8 mouse cellular contexts compared by ENCODE assay signal in the genomic region with DNA sequence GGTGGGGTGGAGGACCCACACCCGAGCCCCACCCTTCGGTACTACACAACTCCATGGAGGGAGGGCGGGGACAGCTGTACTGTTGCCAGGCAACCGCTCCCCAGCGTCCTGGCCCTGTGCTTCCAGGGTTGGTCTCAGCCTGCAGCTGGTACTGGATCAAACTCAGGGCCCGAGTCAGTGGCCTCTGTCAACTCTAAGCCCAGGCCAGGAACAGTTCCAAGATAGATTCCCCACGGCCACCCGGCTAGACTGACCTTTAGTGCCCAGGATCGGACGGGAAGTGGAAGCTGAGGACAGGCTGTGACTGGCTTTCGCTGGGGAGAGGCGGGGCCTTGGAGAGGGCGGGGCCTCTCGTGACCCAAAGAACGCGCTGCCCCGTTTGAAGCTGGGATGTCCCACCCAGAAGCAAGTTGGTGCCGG. TPM values are rescaled to one million over a fixed set of nuclear protein-coding genes. Genes with fewer than 3 reads are reported as not detected.
DNase-seq lines count a peak whose midpoint lies in the region; ATAC-seq lines count a peak whose summit lies in the region.

A gene (minus strand): TSS at position 334 of the 420 bp plus-strand sequence.

- no peak within 1 kb of the TSS; the same call in 1 of the 2 replicates for H3K27ac ChIP-seq in heart, embryonic 16.5 days (ENCODE audit: low read length)
- H3K27ac ChIP-seq in neural tube, embryonic 12.5 days, result no peak within 1 kb of the TSS

- peak; percentile 85 for DNase-seq in ES-CJ7 (ENCODE audit: low read depth, low spot score)
- DNase-seq in brain, adult 2 months (ENCODE audit: low read depth, low spot score), result peak; percentile 78
- peak; percentile 74 for DNase-seq in fibroblast of lung, adult 2 months (ENCODE audit: low read depth)
- peak; percentile 89 to 94 for DNase-seq in kidney, postnatal 25 days
- DNase-seq in lung, adult 18-20 months, result peak; percentile 89 to 92
- peak; percentile 68 for DNase-seq in thymus, adult 18-20 months

- peak within 1 kb of the TSS; percentile 74 for H3K9ac ChIP-seq in heart, embryonic 16.5 days (ENCODE audit: low read length)
- peak within 1 kb of the TSS; percentile 47 for H3K9ac ChIP-seq in neural tube, embryonic 12.5 days

- WGBS in heart, embryonic 16.5 days, result under 1% methylated on average over 18 of the region's 18 CpGs
- whole genome bisulfite sequencing in neural tube, embryonic 12.5 days, result 1% methylated on average over 18 of the region's 18 CpGs

- H3K27me3 ChIP-seq in heart, embryonic 16.5 days (ENCODE audit: control insufficient read depth, insufficient read depth, low read length), result no peaks in the 10 kb centered on the region
- H3K27me3 ChIP-seq in neural tube, embryonic 12.5 days (replicated peaks), result no peaks in the 10 kb centered on the region

- H3K4me2 ChIP-seq in heart, embryonic 16.5 days (ENCODE audit: low read depth, low read length), result peak within 1 kb of the TSS; percentile 82
- peak within 1 kb of the TSS; percentile 84 for H3K4me2 ChIP-seq in neural tube, embryonic 12.5 days (replicated peaks)

- peaks cover 3% of the 10 kb centered on the region; the same call in 1 of the 2 replicates for H3K4me1 ChIP-seq in heart, embryonic 16.5 days (ENCODE audit: control insufficient read depth, insufficient read depth, low read length)
- peaks cover 12% of the 10 kb centered on the region for H3K4me1 ChIP-seq in neural tube, embryonic 12.5 days

- H3K4me3 ChIP-seq in heart, embryonic 16.5 days (ENCODE audit: low read length), result peak within 1 kb of the TSS; percentile 80
- H3K4me3 ChIP-seq in neural tube, embryonic 12.5 days, result peak within 1 kb of the TSS; percentile 48

- H3K36me3 ChIP-seq in heart, embryonic 16.5 days (ENCODE audit: control insufficient read depth, insufficient read depth), result no peaks in the 10 kb centered on the region
- H3K36me3 ChIP-seq in neural tube, embryonic 12.5 days, result no peaks in the 10 kb centered on the region

- H3K9me3 ChIP-seq in heart, embryonic 16.5 days (replicated peaks; ENCODE audit: control insufficient read depth, low read length), result no peaks in the 10 kb centered on the region
- no peaks in the 10 kb centered on the region for H3K9me3 ChIP-seq in neural tube, embryonic 12.5 days

- peak; percentile 87 for ATAC-seq in heart, embryonic 16.5 days (replicated peaks; ENCODE audit: extremely low read depth, insufficient read depth, low FRiP score)
- ATAC-seq in neural tube, embryonic 12.5 days (ENCODE audit: low FRiP score, low read depth), result peak; percentile 83

RNA-seq across cellular contexts. Expression of the gene that starts here (rescaled TPM):
- polyA plus RNA-seq in heart, embryonic 16.5 days (2015; fragmentation: Nextera tagmentation; extraction: Ambion mirVana), result 2.8 and 3.0 TPM in 2 replicates
- polyA plus RNA-seq in neural tube, embryonic 12.5 days (2016; fragmentation: Nextera tagmentation; extraction: Ambion mirVana), result 2.2 TPM in 2 replicates
